Mouse (Mus musculus) liver, embryonic 14.5 days (tissue): Measurements from ENCODE around the gene Gm13275.
"Not testable (repeated sequence)": the region's sequence is repeated elsewhere in the genome, so short reads cannot be mapped to it uniquely, and the experiment has no call there.

ENCODE experiments used
- CTCF ChIP-seq: IDR thresholded peaks from 2 replicates; pipeline ENCODE4 v1.5.1; 2016; ENCODE audit warnings: antibody characterized with exemption, low read depth, control low read depth
- EP300 ChIP-seq: IDR thresholded peaks from 2 replicates; pipeline ENCODE4 v1.6.1; 2016; ENCODE audit warnings: antibody characterized with exemption, low read depth

DNA sequence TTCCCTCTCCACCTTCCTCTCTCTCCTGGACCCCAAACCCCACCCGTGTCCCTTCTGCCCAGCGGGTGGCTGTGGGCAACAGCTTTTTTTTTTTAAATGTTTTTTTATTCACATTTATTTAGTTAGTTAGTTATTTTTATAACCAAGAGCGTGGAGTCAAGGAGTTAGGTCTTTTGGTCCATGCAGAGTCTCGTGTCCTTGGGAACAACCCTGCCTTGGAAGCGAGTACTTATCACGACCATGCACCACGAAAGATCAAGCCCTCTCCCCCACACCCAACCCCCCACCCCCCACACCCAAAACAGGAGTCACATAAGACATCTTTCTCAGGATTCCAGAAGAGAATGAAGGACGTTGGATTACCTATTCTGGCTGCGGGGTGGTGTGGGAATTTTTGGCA lies 31.9 kb upstream of the Gm13275 start:
- TF ChIP-seq CTCF, EP300: not testable (repeated sequence)
